Mouse (Mus musculus): ENCODE measurements around the gene Unc13d. TPM values are rescaled to one million over a fixed set of nuclear protein-coding genes. Genes with fewer than 3 reads are reported as not detected.
"Not testable (repeated sequence)": the region's sequence is repeated elsewhere in the genome, so short reads cannot be mapped to it uniquely, and the experiment has no call there.

The Unc13d gene
- polyA plus RNA-seq, 1 experiment from 2014 or later, result 6.9 TPM

- Histone ChIP-seq H3K9me3 (ENCODE audit: low read length) (no peaks in the 10 kb centered on the region), H3K27me3 (ENCODE audit: insufficient read depth, low read length) (no peaks in the 10 kb centered on the region), H3K27ac (ENCODE audit: low read depth) (peak overlapping the region; percentile 100), H3K4me1 (ENCODE audit: insufficient read depth) (peaks cover 6% of the 10 kb centered on the region; the same call in 1 of the 2 replicates), H3K36me3 (replicated peaks; ENCODE audit: insufficient read depth, low read length) (peaks cover 19% of the 10 kb centered on the region), H3K4me3 (ENCODE audit: low read depth, low read length) (peak overlapping the region; percentile 100), H3K4me2 (ENCODE audit: low read depth, low read length) (peak overlapping the region; percentile 63), H3K9ac (replicated peaks) (peak overlapping the region; percentile 100)
- TF ChIP-seq CTCF (IDR thresholded peaks at IDR 0.05; ENCODE audit: low read depth), result peak; percentile 89
- TF ChIP-seq EP300 (IDR thresholded peaks at IDR 0.05; ENCODE audit: low read depth), result no peak
- ATAC-seq (peak; percentile 43), DNase-seq (peak; percentile 89)
- 0% methylated on average over 46 of the region's 57 CpGs for WGBS (ENCODE audit: insufficient replicate concordance)
These were observed 53.9 kb downstream of the Unc13d start for GRCm38 (mm10) chr11:116023771-116024355.

GRCm38 (mm10) chr11:116023074-116023770 is 54.5 kb downstream of the Unc13d start:
- H3K27me3 ChIP-seq (ENCODE audit: insufficient read depth, low read length); ATAC-seq; H3K4me1 ChIP-seq (ENCODE audit: insufficient read depth); H3K9me3 ChIP-seq (ENCODE audit: low read length): not testable (repeated sequence)
- Histone ChIP-seq H3K4me2 (ENCODE audit: low read depth, low read length) (peak overlapping the region; percentile 63), H3K27ac (ENCODE audit: low read depth) (peak overlapping the region; percentile 100), H3K9ac (replicated peaks) (peak overlapping the region; percentile 100), H3K36me3 (replicated peaks; ENCODE audit: insufficient read depth, low read length) (peaks cover 19% of the 10 kb centered on the region), H3K4me3 (ENCODE audit: low read depth, low read length) (peak overlapping the region; percentile 100)
- peak; percentile 56 for DNase-seq
- 0 out of 2 replicates have a peak, but pooled peaks have one; percentile 27 for TF ChIP-seq EP300 (IDR thresholded peaks at IDR 0.05; ENCODE audit: low read depth)
- 3% methylated on average over 18 of the region's 18 CpGs for WGBS (ENCODE audit: insufficient replicate concordance)

- TF ChIP-seq EP300 (IDR thresholded peaks at IDR 0.05; ENCODE audit: low read depth), result no peak
- no peak for TF ChIP-seq CTCF (IDR thresholded peaks at IDR 0.05; ENCODE audit: low read depth)
- H3K9ac ChIP-seq (replicated peaks), result peak overlapping the region; percentile 59
These were observed 55.4 kb downstream of the Unc13d start for GRCm38 (mm10) chr11:116022256-116022780.

GRCm38 (mm10) chr11:116021328-116022220 is 56.2 kb downstream of the Unc13d start:
- peak overlapping the region; percentile 52 for H3K4me3 ChIP-seq (ENCODE audit: low read depth, low read length)
- DNase-seq (no peak), ATAC-seq (no peak)
- peak overlapping the region; percentile 38 for H3K9ac ChIP-seq (replicated peaks)
- 72% methylated on average over 6 of the region's 6 CpGs for WGBS (ENCODE audit: insufficient replicate concordance)
- TF ChIP-seq CTCF (IDR thresholded peaks at IDR 0.05; ENCODE audit: low read depth) (no peak), EP300 (IDR thresholded peaks at IDR 0.05; ENCODE audit: low read depth) (no peak)
- H3K36me3 ChIP-seq (replicated peaks; ENCODE audit: insufficient read depth, low read length), result peaks cover 19% of the 10 kb centered on the region
- H3K9me3 ChIP-seq (ENCODE audit: low read length), result no peaks in the 10 kb centered on the region
- H3K4me2 ChIP-seq (ENCODE audit: low read depth, low read length), result peak overlapping the region; percentile 79
- H3K4me1 ChIP-seq (ENCODE audit: insufficient read depth), result 0 out of 2 replicates have a peak, but pooled peaks cover 2% of the 10 kb centered on the region
- H3K27ac ChIP-seq (ENCODE audit: low read depth), result peak overlapping the region; percentile 2; the same call in 1 of the 2 replicates
- no peaks in the 10 kb centered on the region for H3K27me3 ChIP-seq (ENCODE audit: insufficient read depth, low read length)

More at GRCm38 (mm10) chr11:116022256-116022780, 55.4 kb downstream of the Unc13d start:
- Histone ChIP-seq H3K9me3 (ENCODE audit: low read length) (no peaks in the 10 kb centered on the region), H3K27me3 (ENCODE audit: insufficient read depth, low read length) (no peaks in the 10 kb centered on the region), H3K4me3 (ENCODE audit: low read depth, low read length) (peak overlapping the region; percentile 52), H3K36me3 (replicated peaks; ENCODE audit: insufficient read depth, low read length) (peaks cover 19% of the 10 kb centered on the region), H3K4me2 (ENCODE audit: low read depth, low read length) (peak overlapping the region; percentile 79), H3K4me1 (ENCODE audit: insufficient read depth) (0 out of 2 replicates have a peak, but pooled peaks cover 2% of the 10 kb centered on the region), H3K27ac (ENCODE audit: low read depth) (peak overlapping the region; percentile 13; the same call in 1 of the 2 replicates)
- DNase-seq (no peak), ATAC-seq (no peak)
- 70% methylated on average over 4 of the region's 4 CpGs for WGBS (ENCODE audit: insufficient replicate concordance)

GRCm38 (mm10) chr11:116020519-116020922 is 57.2 kb downstream of the Unc13d start:
- DNase-seq (no peak), ATAC-seq (peak; percentile 0; the same call in 1 of the 2 replicates)
- Histone ChIP-seq H3K4me2 (ENCODE audit: low read depth, low read length) (no peak overlapping the region), H3K9me3 (ENCODE audit: low read length) (no peaks in the 10 kb centered on the region), H3K27me3 (ENCODE audit: insufficient read depth, low read length) (no peaks in the 10 kb centered on the region), H3K4me3 (ENCODE audit: low read depth, low read length) (no peak overlapping the region), H3K4me1 (ENCODE audit: insufficient read depth) (0 out of 2 replicates have a peak, but pooled peaks cover 2% of the 10 kb centered on the region), H3K9ac (replicated peaks) (no peak overlapping the region), H3K27ac (ENCODE audit: low read depth) (0 out of 2 replicates have a peak overlapping the region, but pooled peaks have one; percentile 53), H3K36me3 (replicated peaks; ENCODE audit: insufficient read depth, low read length) (peaks cover 19% of the 10 kb centered on the region)
- no peak for TF ChIP-seq EP300 (IDR thresholded peaks at IDR 0.05; ENCODE audit: low read depth)
- TF ChIP-seq CTCF (IDR thresholded peaks at IDR 0.05; ENCODE audit: low read depth), result peak; percentile 41
- WGBS (ENCODE audit: insufficient replicate concordance), result 16% methylated on average over 1 of the region's 1 CpGs

All from liver, postnatal 0 days (tissue).